Mouse (Mus musculus): ENCODE results near the gene Adgrv1. TPM values are rescaled to one million over a fixed set of nuclear protein-coding genes. Genes with fewer than 3 reads are reported as not detected.

The Adgrv1 gene
- polyA plus RNA-seq, 1 experiment from 2014 or later = 2.2 TPM

- H3K4me3 ChIP-seq (ENCODE audit: low read depth, low read length) = no peak overlapping the region
- H3K9me3 ChIP-seq (ENCODE audit: low read length) = no peaks in the 10 kb centered on the region
- H3K36me3 ChIP-seq (ENCODE audit: insufficient read depth, low read length) = no peaks in the 10 kb centered on the region
- no peaks in the 10 kb centered on the region for H3K4me1 ChIP-seq (ENCODE audit: insufficient read depth, low read depth, low read length)
- TF ChIP-seq EP300 (IDR thresholded peaks at IDR 0.05) (no peak), CTCF (IDR thresholded peaks at IDR 0.05) (no peak)
- ATAC-seq (no peak), DNase-seq (ENCODE audit: low spot score) (no peak)
- no peaks in the 10 kb centered on the region for H3K27me3 ChIP-seq (replicated peaks; ENCODE audit: insufficient read depth, low read length)
- 52% methylated on average over 4 of the region's 4 CpGs for WGBS
- H3K4me2 ChIP-seq (replicated peaks; ENCODE audit: low read depth, low read length) = no peak overlapping the region
- no peak overlapping the region for H3K9ac ChIP-seq (replicated peaks; ENCODE audit: low read depth)
- H3K27ac ChIP-seq (ENCODE audit: low read length) = no peak overlapping the region
These were observed 451.5 kb downstream of the Adgrv1 start for GRCm38 (mm10) chr13:81181459-81181858.

GRCm38 (mm10) chr13:81176820-81177219, 456.1 kb downstream of the Adgrv1 start:
- no peak overlapping the region for H3K4me3 ChIP-seq (ENCODE audit: low read depth, low read length)
- no peak for ATAC-seq
- TF ChIP-seq CTCF (IDR thresholded peaks at IDR 0.05) (no peak), EP300 (IDR thresholded peaks at IDR 0.05) (no peak)
- H3K36me3 ChIP-seq (ENCODE audit: insufficient read depth, low read length) = no peaks in the 10 kb centered on the region
- no peaks in the 10 kb centered on the region for H3K9me3 ChIP-seq (ENCODE audit: low read length)
- H3K9ac ChIP-seq (replicated peaks; ENCODE audit: low read depth) = no peak overlapping the region
- H3K27ac ChIP-seq (ENCODE audit: low read length) = no peak overlapping the region
- H3K27me3 ChIP-seq (replicated peaks; ENCODE audit: insufficient read depth, low read length) = no peaks in the 10 kb centered on the region
- no peaks in the 10 kb centered on the region for H3K4me1 ChIP-seq (ENCODE audit: insufficient read depth, low read depth, low read length)
- no peak overlapping the region for H3K4me2 ChIP-seq (replicated peaks; ENCODE audit: low read depth, low read length)
- DNase-seq (ENCODE audit: low spot score) = no peak
- WGBS = 68% methylated on average over 4 of the region's 4 CpGs

GRCm38 (mm10) chr13:81176071-81176470, 456.9 kb downstream of the Adgrv1 start:
- Histone ChIP-seq H3K27ac (ENCODE audit: low read length) (no peak overlapping the region), H3K4me3 (ENCODE audit: low read depth, low read length) (no peak overlapping the region), H3K27me3 (replicated peaks; ENCODE audit: insufficient read depth, low read length) (no peaks in the 10 kb centered on the region), H3K4me2 (replicated peaks; ENCODE audit: low read depth, low read length) (no peak overlapping the region), H3K9me3 (ENCODE audit: low read length) (no peaks in the 10 kb centered on the region), H3K4me1 (ENCODE audit: insufficient read depth, low read depth, low read length) (no peaks in the 10 kb centered on the region), H3K9ac (replicated peaks; ENCODE audit: low read depth) (no peak overlapping the region), H3K36me3 (ENCODE audit: insufficient read depth, low read length) (no peaks in the 10 kb centered on the region)
- no peak for DNase-seq (ENCODE audit: low spot score)
- no peak for ATAC-seq
- 55% methylated on average over 3 of the region's 3 CpGs for WGBS
- no peak for TF ChIP-seq CTCF (IDR thresholded peaks at IDR 0.05)

GRCm38 (mm10) chr13:81171115-81171514, 461.8 kb downstream of the Adgrv1 start:
- no peak for ATAC-seq
- H3K4me2 ChIP-seq (replicated peaks; ENCODE audit: low read depth, low read length) = no peak overlapping the region
- no peaks in the 10 kb centered on the region for H3K4me1 ChIP-seq (ENCODE audit: insufficient read depth, low read depth, low read length)
- no peak overlapping the region for H3K27ac ChIP-seq (ENCODE audit: low read length)
- no peak overlapping the region for H3K9ac ChIP-seq (replicated peaks; ENCODE audit: low read depth)
- H3K9me3 ChIP-seq (ENCODE audit: low read length) = no peaks in the 10 kb centered on the region
- no peaks in the 10 kb centered on the region for H3K36me3 ChIP-seq (ENCODE audit: insufficient read depth, low read length)
- no peak overlapping the region for H3K4me3 ChIP-seq (ENCODE audit: low read depth, low read length)
- no peaks in the 10 kb centered on the region for H3K27me3 ChIP-seq (replicated peaks; ENCODE audit: insufficient read depth, low read length)
- 54% methylated on average over 3 of the region's 3 CpGs for WGBS
- DNase-seq (ENCODE audit: low spot score) = no peak
- TF ChIP-seq EP300 (IDR thresholded peaks at IDR 0.05) (no peak), CTCF (IDR thresholded peaks at IDR 0.05) (no peak)

GRCm38 (mm10) chr13:81167450-81167849, 465.5 kb downstream of the Adgrv1 start:
- 62% methylated on average over 6 of the region's 6 CpGs for WGBS
- Histone ChIP-seq H3K4me3 (ENCODE audit: low read depth, low read length) (no peak overlapping the region), H3K4me2 (replicated peaks; ENCODE audit: low read depth, low read length) (no peak overlapping the region), H3K27me3 (replicated peaks; ENCODE audit: insufficient read depth, low read length) (no peaks in the 10 kb centered on the region), H3K9ac (replicated peaks; ENCODE audit: low read depth) (no peak overlapping the region), H3K36me3 (ENCODE audit: insufficient read depth, low read length) (no peaks in the 10 kb centered on the region), H3K27ac (ENCODE audit: low read length) (no peak overlapping the region), H3K9me3 (ENCODE audit: low read length) (no peaks in the 10 kb centered on the region), H3K4me1 (ENCODE audit: insufficient read depth, low read depth, low read length) (no peaks in the 10 kb centered on the region)
- DNase-seq (ENCODE audit: low spot score) (no peak), ATAC-seq (no peak)
- TF ChIP-seq CTCF (IDR thresholded peaks at IDR 0.05) = no peak
- no peak for TF ChIP-seq EP300 (IDR thresholded peaks at IDR 0.05)

- WGBS = 37% methylated on average over 2 of the region's 2 CpGs
- peak; percentile 49 for DNase-seq (ENCODE audit: low spot score)
- Histone ChIP-seq H3K36me3 (ENCODE audit: insufficient read depth, low read length) (no peaks in the 10 kb centered on the region), H3K4me1 (ENCODE audit: insufficient read depth, low read depth, low read length) (no peaks in the 10 kb centered on the region), H3K9me3 (ENCODE audit: low read length) (no peaks in the 10 kb centered on the region), H3K27ac (ENCODE audit: low read length) (no peak overlapping the region), H3K4me2 (replicated peaks; ENCODE audit: low read depth, low read length) (no peak overlapping the region), H3K9ac (replicated peaks; ENCODE audit: low read depth) (no peak overlapping the region), H3K27me3 (replicated peaks; ENCODE audit: insufficient read depth, low read length) (no peaks in the 10 kb centered on the region), H3K4me3 (ENCODE audit: low read depth, low read length) (no peak overlapping the region)
- no peak for TF ChIP-seq EP300 (IDR thresholded peaks at IDR 0.05)
- TF ChIP-seq CTCF (IDR thresholded peaks at IDR 0.05) = no peak
- ATAC-seq = peak; percentile 58
These were observed 473.1 kb downstream of the Adgrv1 start for GRCm38 (mm10) chr13:81159808-81160207.

- ATAC-seq (peak; percentile 81), DNase-seq (ENCODE audit: low spot score) (peak; percentile 90)
- H3K27me3 ChIP-seq (replicated peaks; ENCODE audit: insufficient read depth, low read length) = no peaks in the 10 kb centered on the region
- no peaks in the 10 kb centered on the region for H3K9me3 ChIP-seq (ENCODE audit: low read length)
- no peak overlapping the region for H3K4me3 ChIP-seq (ENCODE audit: low read depth, low read length)
- no peak overlapping the region for H3K4me2 ChIP-seq (replicated peaks; ENCODE audit: low read depth, low read length)
- no peak overlapping the region for H3K9ac ChIP-seq (replicated peaks; ENCODE audit: low read depth)
- H3K36me3 ChIP-seq (ENCODE audit: insufficient read depth, low read length) = no peaks in the 10 kb centered on the region
- H3K4me1 ChIP-seq (ENCODE audit: insufficient read depth, low read depth, low read length) = no peaks in the 10 kb centered on the region
- H3K27ac ChIP-seq (ENCODE audit: low read length) = no peak overlapping the region
- TF ChIP-seq EP300 (IDR thresholded peaks at IDR 0.05) = no peak
- TF ChIP-seq CTCF (IDR thresholded peaks at IDR 0.05) = peak; percentile 89
These were observed 477.6 kb downstream of the Adgrv1 start for GRCm38 (mm10) chr13:81155322-81155721.
